Mouse (Mus musculus): Measurements from ENCODE around the gene Cdh23. TPM values are rescaled to one million over a fixed set of nuclear protein-coding genes. Genes with fewer than 3 reads are reported as not detected.

The Cdh23 gene
- total RNA-seq, 2 experiments from 2014 or later: 6.0 to 6.1 TPM

DNA sequence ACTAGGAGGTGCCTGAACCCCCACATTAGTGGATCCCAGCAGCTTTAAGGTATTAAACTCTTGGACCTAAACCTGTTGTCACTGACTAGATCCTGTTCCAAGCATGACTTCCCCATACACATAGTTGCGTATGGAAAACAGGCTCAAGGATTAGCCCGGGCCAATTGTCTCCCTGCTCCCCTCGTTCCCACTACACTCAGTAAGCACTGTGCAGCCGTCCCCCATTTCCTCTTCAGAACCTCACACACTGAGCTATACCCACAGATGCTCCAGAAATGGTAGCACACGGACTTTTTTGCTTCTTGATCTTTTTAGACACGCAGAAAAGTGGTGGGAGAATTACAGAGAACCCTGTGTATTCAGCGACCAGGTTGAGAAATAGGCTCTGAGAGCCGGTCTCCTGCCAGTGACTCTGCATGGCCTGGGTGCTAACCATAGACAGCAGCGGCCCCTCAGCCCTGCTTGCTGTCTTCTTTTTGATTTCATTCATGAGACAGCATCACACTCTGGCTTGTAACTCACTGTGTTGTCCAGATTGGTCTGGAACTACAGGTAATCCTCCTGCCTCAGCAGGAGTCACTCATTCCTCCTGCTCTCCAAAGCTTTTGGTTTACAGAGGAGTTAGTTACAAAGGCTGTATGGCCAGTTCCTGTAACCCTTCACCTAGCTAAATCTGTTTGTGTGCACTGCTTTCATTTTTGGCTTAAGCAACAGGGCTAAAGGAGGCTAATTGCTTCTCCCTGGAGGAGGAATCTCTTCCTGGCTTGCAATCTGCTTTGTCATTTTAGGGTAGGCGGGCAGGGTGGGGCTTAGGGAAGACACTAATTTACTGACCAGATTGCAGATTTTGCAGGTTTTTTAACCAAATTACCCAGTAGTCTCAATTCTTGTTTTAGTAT, 413.9 kb downstream of the Cdh23 start:
- DNase-seq: peak; percentile 72 to 87

DNA sequence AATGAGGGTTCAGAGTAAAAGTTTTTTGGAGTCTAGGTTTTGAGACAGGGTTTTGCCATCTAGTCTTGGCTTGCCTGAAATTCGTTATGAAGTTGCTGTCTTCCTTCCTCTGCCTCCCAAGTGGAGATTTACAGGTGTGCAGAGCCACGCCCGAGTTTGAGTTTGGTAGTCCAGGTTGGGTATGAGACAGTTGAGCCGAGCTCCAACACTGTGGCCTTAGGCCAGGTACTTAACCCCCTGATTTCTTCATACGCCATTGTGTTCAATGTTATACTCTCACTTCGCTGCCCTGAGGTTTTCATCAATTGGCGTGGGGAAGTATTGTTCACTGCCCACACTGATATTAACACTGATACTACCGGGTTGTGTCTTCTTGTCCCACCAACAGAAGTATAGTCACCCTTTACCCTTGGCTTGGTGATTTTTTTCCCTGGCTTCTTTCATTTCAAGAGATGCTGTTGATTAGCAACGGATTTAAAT, 414.7 kb downstream of the Cdh23 start:
- DNase-seq: peak in 1 of 2 experiments; percentile 27

DNA sequence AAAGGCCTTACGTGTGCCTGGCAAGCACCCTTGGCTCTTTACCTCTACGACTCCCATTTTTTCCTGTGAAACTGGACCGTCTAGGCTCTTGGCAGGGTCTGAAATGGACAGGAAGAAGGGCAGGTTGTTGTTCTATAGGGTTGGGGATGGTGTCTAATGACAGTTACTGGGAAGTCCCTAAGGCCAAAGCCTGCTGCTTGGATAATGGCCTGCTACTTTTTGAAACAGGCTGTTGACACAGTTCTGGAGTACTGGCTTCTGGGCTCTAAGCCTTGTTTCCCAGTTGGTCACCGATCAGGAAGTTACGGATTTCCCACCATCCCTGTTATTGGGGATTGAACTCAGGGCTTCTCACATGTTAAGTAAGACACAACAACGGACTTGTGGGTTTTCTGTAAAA, 415.9 kb downstream of the Cdh23 start:
- DNase-seq: no peak

- DNase-seq: peak; percentile 76 to 84
Measured at GRCm38 (mm10) chr10:60279941-60280301, 416.4 kb downstream of the Cdh23 start.

- peak in 1 of 2 experiments; percentile 38 for DNase-seq
Measured at GRCm38 (mm10) chr10:60279290-60279940, 416.9 kb downstream of the Cdh23 start.

GRCm38 (mm10) chr10:60278786-60279185, 417.5 kb downstream of the Cdh23 start:
- no peak for DNase-seq

DNA sequence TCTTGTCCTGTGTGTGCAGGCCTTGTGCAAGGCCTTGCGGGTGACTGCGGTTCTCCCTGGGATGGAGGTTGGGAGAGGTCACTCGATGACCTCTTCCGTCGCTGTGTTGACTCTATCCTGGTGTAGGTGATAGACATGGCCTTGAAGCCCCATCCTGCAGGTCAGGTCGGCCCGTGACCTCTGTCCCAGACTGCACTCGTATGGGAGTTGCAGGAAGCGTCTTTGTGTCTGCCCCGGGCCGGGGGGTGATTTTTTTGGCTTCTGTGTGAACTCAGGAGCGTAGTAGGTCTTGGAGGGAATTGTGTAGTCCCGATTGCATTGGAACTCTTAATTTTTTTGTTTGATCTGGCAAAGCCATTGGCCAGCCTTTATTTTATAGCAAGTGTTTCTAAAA, 418.3 kb downstream of the Cdh23 start:
- no peak for DNase-seq

- DNase-seq: peak; percentile 96 to 97
Measured at GRCm38 (mm10) chr10:60277207-60278005, 418.9 kb downstream of the Cdh23 start, which contains the start of gene Psap. Gene Psap (plus strand): TSS chr10:60277627.

DNA sequence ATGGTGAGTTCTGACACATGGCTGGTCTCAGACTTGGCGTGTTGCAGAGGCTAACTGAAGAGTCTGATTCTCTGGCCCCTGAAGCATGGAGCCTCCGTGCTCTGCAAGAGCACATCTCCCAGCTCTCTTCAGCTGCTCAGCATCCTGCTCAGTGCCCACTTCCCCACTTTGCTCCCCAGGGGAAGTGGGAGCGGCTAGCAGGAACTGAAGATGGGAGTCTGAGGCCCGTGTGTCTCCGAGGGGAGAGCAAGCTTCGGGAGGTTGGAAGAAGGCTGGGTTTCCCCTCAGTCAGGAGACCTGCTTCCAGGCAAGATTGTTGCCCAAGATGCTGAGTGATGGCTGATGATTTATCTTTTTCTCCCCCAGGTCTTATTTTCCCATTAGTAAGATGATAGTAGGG, 422.9 kb downstream of the Cdh23 start:
- DNase-seq: peak in 1 of 2 experiments; percentile 53

- no peak for DNase-seq
Measured at GRCm38 (mm10) chr10:60272241-60272640, 424.0 kb downstream of the Cdh23 start.

DNA sequence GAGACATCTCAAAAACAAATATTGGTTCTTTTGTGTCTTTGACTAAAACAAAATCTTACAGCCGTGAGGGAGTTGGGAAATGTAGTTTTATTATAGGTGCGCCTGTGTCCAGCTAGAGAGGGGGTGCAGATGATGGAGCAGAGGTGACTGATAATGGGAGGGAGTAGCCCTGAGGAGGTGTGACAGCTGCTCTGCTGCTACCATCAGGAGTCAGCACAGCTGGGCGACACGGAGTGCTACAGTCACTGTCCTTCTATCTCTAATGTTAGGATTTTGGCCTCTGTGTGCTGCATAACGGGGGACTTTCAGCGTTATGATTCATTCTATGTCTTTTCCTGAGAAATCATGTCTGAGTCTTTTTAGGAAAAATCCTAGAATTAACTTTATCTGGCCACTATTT, 425.3 kb downstream of the Cdh23 start:
- no peak for DNase-seq

- no peak for DNase-seq
Measured at GRCm38 (mm10) chr10:60269141-60270064, 426.9 kb downstream of the Cdh23 start.

DNA sequence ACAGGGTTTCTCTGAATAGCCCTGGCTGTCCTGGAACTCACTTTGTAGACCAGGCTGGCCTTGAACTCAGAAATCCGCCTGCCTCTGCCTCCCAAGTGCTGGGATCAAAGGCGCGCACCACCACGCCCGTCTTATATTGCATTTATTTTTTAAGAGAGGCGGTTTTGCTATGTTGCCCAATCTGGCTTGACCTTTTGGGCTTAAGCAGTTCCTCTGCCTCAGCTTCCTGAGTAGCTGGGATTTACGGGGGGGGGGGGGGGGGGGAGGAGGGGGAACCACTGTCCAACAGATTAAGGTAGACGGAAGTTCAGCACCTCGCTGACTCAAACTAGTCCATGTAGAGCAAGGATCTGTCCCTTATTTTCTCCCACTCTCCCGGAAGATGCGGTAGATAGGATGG, 427.6 kb downstream of the Cdh23 start:
- DNase-seq: no peak

GRCm38 (mm10) chr10:60266842-60267401, 429.4 kb downstream of the Cdh23 start:
- DNase-seq: no peak

DNA sequence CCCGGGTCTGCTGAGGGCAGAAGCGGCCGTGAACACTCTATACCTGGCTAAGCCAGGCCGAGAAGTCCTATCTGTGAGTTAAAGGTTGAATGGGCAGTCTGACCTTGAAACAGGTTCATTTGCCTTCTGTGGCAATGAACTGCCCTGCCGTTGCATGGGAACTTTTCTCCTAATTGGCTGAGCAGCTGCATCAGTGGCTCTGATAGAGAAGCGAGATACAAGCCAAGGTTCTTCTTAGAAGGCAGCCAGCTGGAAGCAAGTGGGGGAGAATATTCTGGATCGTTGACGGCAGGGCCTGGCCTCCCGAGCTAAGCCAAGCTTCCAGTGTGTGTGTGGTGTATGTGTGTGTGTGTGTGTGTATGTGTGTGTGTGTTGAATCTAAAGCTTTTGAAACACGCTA, 431.0 kb downstream of the Cdh23 start:
- DNase-seq: peak; percentile 41 to 54

DNA sequence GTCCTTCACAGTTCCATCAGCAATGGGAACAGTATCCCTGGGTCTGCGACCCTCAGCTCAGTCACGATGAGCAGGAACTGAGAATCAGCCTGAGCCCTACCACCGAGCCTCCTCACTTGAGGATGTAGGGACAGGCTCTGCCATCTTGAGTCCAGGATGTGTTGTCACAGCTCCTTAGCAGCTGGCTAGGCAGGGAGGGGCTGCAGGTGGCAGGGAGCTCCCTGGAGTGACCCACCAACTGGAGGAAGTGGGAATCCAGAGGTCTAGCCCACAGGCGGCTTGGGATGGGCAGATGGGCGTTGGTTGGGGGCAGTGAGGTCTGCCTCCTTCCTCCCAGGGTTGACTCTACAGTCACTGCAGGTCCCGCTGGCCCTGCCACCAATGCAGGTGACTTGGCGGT, 432.9 kb downstream of the Cdh23 start:
- peak in 1 of 2 experiments; percentile 10 for DNase-seq

DNA sequence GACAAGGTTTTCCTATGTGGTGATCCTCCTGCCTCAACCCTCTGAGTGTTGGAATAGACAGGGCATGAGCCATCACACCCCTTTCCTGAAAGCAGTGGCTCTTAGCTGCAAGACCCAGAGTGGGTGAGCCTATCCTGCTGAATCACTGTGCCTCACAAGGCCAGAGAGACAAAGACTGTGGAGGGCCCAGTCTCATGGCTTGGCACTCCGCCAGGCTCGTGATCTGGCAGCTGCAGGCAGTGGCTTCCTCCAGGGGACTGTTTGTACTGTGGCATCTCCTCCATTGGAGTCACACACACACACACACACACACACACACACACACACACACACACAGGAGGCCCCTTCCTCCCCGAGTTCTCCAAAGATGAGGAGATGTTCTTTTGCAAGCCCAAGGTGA, 433.9 kb downstream of the Cdh23 start:
- peak; percentile 91 to 94 for DNase-seq

DNA sequence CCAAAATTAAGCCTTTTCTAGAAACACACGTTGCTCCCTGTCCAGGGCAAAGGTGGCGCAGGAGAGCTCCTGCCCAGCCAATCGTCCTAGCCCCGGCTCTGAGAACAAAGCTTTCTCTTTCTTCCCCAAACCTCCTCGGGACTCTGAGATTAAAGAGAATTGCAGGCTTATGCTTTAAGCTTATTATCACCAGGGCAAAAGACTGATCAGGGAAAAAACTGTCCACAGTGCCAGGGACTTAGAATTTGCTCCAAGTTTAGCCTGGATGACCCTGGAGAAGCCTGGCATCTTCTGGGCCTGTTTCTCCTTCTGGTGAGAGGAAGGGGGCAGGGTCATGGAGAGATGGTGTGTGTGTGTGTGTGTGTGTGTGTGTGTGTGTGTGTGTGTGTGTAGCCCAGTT, 434.8 kb downstream of the Cdh23 start:
- no peak for DNase-seq

DNA sequence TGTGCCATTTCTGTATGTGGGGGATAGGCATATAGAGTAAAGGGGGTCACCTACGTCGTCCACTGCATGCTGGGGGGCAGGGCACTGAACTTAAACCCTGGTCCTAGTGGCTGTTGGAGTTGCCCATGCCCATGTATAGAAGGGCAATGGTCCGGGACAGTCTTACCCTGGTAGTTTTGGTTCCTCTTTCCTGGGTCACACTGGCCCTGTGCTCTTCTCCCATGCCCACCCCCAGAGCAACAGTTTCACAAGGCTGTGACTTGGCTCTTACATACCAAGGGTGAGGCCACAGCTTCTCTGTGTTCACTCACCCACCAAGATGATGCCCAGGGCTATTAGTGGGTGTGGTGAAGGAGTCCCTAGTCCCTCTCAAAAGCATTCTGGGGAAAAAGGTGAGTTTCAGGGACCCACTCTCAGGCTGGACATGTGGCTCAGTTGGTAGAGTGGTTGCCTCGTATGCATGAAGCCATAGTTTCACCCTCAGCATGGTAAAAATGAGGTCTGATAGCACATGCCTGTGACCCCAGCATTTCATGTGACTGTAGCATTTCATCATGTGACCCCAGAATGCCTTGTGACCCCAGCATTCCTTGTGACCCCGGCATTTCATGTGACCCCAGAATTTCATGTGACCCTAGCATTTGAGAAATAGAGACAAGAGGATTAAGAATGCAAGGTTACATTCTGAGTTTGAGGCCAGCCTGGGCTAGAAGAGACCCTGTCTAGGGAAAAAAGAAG, 435.6 kb downstream of the Cdh23 start:
- DNase-seq: peak in 1 of 2 experiments; percentile 70

DNA sequence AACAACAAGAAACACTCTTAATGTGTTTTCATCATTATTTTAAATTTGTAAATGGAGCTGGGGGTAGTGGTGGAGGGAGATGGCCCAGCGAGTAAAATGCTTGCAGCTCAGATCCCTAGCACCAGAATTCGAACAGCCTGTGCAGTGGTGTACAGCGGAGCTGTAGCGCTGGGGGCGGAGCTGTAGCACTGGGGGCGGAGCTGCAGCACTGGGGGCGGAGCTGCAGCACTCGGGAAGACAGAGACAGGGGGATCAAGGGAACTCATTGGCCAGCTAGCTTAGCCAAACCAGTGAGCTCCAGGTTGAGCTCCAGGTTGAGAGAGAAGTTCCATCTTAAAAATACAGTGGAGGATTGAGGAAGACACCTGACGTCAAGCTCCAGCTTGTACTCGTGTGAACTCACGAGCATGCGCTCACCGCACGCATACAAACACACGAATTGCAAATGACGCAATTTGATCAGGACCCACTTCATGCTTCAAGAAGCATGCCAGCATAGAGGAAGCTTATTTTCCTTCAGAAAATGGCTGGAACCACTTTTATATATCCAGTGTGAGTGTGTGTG, 438.9 kb downstream of the Cdh23 start:
- no peak for DNase-seq

All from heart, adult 18-20 months (tissue).